Mouse (Mus musculus): ENCODE results near the gene Lst1. TPM values are rescaled to one million over a fixed set of nuclear protein-coding genes. Genes with fewer than 3 reads are reported as not detected.

Gene Lst1
- total and polyA plus RNA-seq, 3 experiments = 2.9 to 8.5 (median 8.4) TPM

- peak; percentile 41; the same call in 1 of the 2 replicates for TF ChIP-seq EP300 (IDR thresholded peaks at IDR 0.05; ENCODE audit: low read length)
- TF ChIP-seq USF2 (conservative IDR thresholded peaks at IDR 0.05; ENCODE audit: low read depth, low read length) = no peak
- TF ChIP-seq PAX5 (IDR thresholded peaks at IDR 0.05; ENCODE audit: low read length) = no peak
- no peak for TF ChIP-seq ZNF384 (IDR thresholded peaks at IDR 0.05; ENCODE audit: low read depth, low read length)
- TF ChIP-seq ZKSCAN1 (IDR thresholded peaks at IDR 0.05; ENCODE audit: borderline replicate concordance, low read depth, low read length) = no peak
- TF ChIP-seq ZMIZ1 (IDR thresholded peaks at IDR 0.05; ENCODE audit: low read depth, low read length) = no peak
- no peak for TF ChIP-seq MYC (IDR thresholded peaks at IDR 0.05; ENCODE audit: low read depth, low read length)
- peak; percentile 1; the same call in 1 of the 2 replicates for TF ChIP-seq SMC3 (IDR thresholded peaks at IDR 0.05; ENCODE audit: low read depth, low read length)
- TF ChIP-seq MAZ (IDR thresholded peaks at IDR 0.05; ENCODE audit: low read depth, low read length) = 0 out of 2 replicates have a peak, but pooled peaks have one; percentile 26
- TF ChIP-seq ELF1 (IDR thresholded peaks at IDR 0.05; ENCODE audit: low read depth, low read length) = 0 out of 2 replicates have a peak, but pooled peaks have one; percentile 15
- TF ChIP-seq RCOR1 (conservative IDR thresholded peaks at IDR 0.05; ENCODE audit: low read depth, low read length) = no peak
- TF ChIP-seq NELFE (IDR thresholded peaks at IDR 0.05; ENCODE audit: low read depth, low read length) = no peak
- TF ChIP-seq TCF12 (IDR thresholded peaks at IDR 0.05; ENCODE audit: low read depth, low read length) = peak; percentile 72
- no peak for TF ChIP-seq KAT2A (IDR thresholded peaks at IDR 0.05; ENCODE audit: insufficient replicate concordance, low read length)
- TF ChIP-seq GABPA (IDR thresholded peaks at IDR 0.05; ENCODE audit: insufficient replicate concordance, low read depth, low read length) = no peak
- TF ChIP-seq MEF2A (IDR thresholded peaks at IDR 0.05; ENCODE audit: borderline replicate concordance, low read depth, low read length) = no peak; the same call in 1 of the 2 replicates
- no peak for TF ChIP-seq JUN (IDR thresholded peaks at IDR 0.05; ENCODE audit: insufficient read depth, low read depth, low read length)
- TF ChIP-seq MAFK (IDR thresholded peaks at IDR 0.05; ENCODE audit: insufficient replicate concordance, low read length) = no peak
- no peak for TF ChIP-seq POLR2AphosphoS2 (IDR thresholded peaks at IDR 0.05; ENCODE audit: low read depth, low read length)
- TF ChIP-seq IRF4 (IDR thresholded peaks at IDR 0.05; ENCODE audit: low read depth, low read length) = no peak
- TF ChIP-seq HCFC1 (IDR thresholded peaks at IDR 0.05; ENCODE audit: low read depth, low read length) = no peak
- TF ChIP-seq SIN3A (IDR thresholded peaks at IDR 0.05; ENCODE audit: low read length) = 0 out of 2 replicates have a peak, but pooled peaks have one; percentile 17
- TF ChIP-seq MAX (IDR thresholded peaks at IDR 0.05; ENCODE audit: low read length) = no peak
- TF ChIP-seq CTCF (conservative IDR thresholded peaks at IDR 0.05 in 1 of 2, IDR thresholded peaks at IDR 0.05 in 1 of 2; ENCODE audit: low read depth in 2 of 2, low read length in 2 of 2) = no peak
- TF ChIP-seq USF1 (IDR thresholded peaks at IDR 0.05; ENCODE audit: low read depth, low read length) = no peak
- no peak for TF ChIP-seq ZC3H11A (IDR thresholded peaks at IDR 0.05; ENCODE audit: low read depth, low read length)
- TF ChIP-seq JUND (conservative IDR thresholded peaks at IDR 0.05; ENCODE audit: low read depth, low read length) = no peak
- no peak for TF ChIP-seq NRF1 (IDR thresholded peaks at IDR 0.05; ENCODE audit: low read depth, low read length)
- no peak for TF ChIP-seq POLR2A (IDR thresholded peaks at IDR 0.05; ENCODE audit: low read depth, low read length)
- peak; percentile 33; the same call in 1 of the 2 replicates for TF ChIP-seq CHD2 (IDR thresholded peaks at IDR 0.05; ENCODE audit: low read length)
- peak; percentile 9; the same call in 1 of the 2 replicates for TF ChIP-seq ETS1 (conservative IDR thresholded peaks at IDR 0.05; ENCODE audit: low read depth, low read length)
- no peak for TF ChIP-seq TBP (conservative IDR thresholded peaks at IDR 0.05; ENCODE audit: low read depth, low read length)
- no peak for TF ChIP-seq RAD21 (IDR thresholded peaks at IDR 0.05; ENCODE audit: low read depth, low read length)
- no peak for TF ChIP-seq MXI1 (IDR thresholded peaks at IDR 0.05; ENCODE audit: low read depth, low read length)
- peak; percentile 61 for TF ChIP-seq BHLHE40 (IDR thresholded peaks at IDR 0.05; ENCODE audit: low read depth, low read length)
- TF ChIP-seq CHD1 (IDR thresholded peaks at IDR 0.05; ENCODE audit: low read depth, low read length) = no peak
- TF ChIP-seq UBTF (IDR thresholded peaks at IDR 0.05; ENCODE audit: low read depth, low read length) = no peak
- TF ChIP-seq E2F4 (IDR thresholded peaks at IDR 0.05; ENCODE audit: insufficient replicate concordance, low read depth, low read length) = no peak
- Histone ChIP-seq H3K9ac (ENCODE audit: insufficient read depth, low read depth) (peak within 1 kb of the TSS; percentile 71), H3K27ac (ENCODE audit: insufficient read depth, low read depth) (peak within 1 kb of the TSS; percentile 96), H3K4me1 (ENCODE audit: control insufficient read depth in 1 of 2, insufficient read depth in 2 of 2) (peaks cover 33 to 50% of the 10 kb centered on the region in 2 experiments), H3K4me3 (replicated peaks in 1 of 3; ENCODE audit: low read depth in 2 of 3, low read length in 2 of 3, poor library complexity in 1 of 3) (peak within 1 kb of the TSS; percentile 60 to 80 (median 78)), H3K4me2 (ENCODE audit: insufficient read depth, low read depth, poor library complexity, severe bottlenecking) (peak within 1 kb of the TSS; percentile 87), H3K9me3 (replicated peaks; ENCODE audit: low read length) (no peaks in the 10 kb centered on the region), H3K79me2 (replicated peaks; ENCODE audit: control insufficient read depth, extremely low read depth, insufficient read depth, poor library complexity, severe bottlenecking) (peaks cover 5% of the 10 kb centered on the region; the same call in 1 of the 2 replicates), H3K27me3 (replicated peaks) (no peaks in the 10 kb centered on the region), H3K36me3 (replicated peaks in 1 of 2; ENCODE audit: control insufficient read depth in 1 of 2, insufficient read depth in 1 of 2, low read length in 1 of 2) (peaks cover 0 to 5% of the 10 kb centered on the region in 2 experiments)
- dilution Hi-C loops (cut with MboI; ENCODE audit: extremely low pct_ligation_motif_present, extremely low pct_unique_long_range_greater_than_20kb, low sequenced_read_pairs) = no loop called here
- in situ Hi-C loops (cut with MboI; ENCODE audit: low pct_ligation_motif_present, low pct_unique_long_range_greater_than_20kb, low sequenced_read_pairs) = no loop called here
- DNase-seq (ENCODE audit: extremely low read depth) = no peak
Measured at GRCm38 (mm10) chr17:35193881-35194843, 5.9 kb upstream of the Lst1 start, which contains the start of gene Ltb. Gene Ltb (plus strand): TSS chr17:35194439.

All from CH12.LX (cell line).